Mouse (Mus musculus): ENCODE measurements around the gene Cul4a. TPM values are rescaled to one million over a fixed set of nuclear protein-coding genes. Genes with fewer than 3 reads are reported as not detected.
A peak's percentile ranks its signal among the peaks of the same experiment; 100 is the strongest.

Cul4a gene
- polyA plus RNA-seq, 2 experiments from 2014 or later, result 20.3 to 20.5 TPM

DNA sequence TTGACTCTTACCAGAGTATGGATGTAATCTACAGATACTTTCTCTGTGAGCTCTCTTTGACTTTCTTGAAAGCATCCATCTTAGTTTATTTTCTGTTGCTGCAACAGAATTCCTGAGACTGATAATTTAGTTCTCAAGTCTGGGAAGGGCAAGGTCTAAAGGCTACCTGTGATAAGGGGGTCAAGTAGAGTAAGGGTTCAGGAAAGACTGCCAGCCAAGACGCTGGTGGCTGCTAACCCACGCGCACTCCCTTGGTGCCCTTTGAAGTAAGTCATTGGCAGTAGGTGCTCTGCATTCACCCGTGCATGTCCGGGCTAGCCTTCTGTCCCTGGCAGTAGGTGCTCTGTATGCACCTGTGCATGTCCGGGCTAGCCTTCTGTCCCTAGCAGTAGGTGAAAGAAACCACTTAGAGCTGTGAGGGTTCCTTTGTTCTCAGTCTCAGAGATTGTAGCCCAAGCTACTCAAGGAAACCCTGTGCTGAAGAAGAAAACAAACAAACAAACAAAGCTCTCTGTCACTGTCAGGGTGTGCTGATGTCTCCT lies 34.3 kb downstream of the Cul4a start:
- no peak for ATAC-seq

- no peak for ATAC-seq
These were observed 36.3 kb downstream of the Cul4a start for GRCm38 (mm10) chr8:13141681-13142080.

DNA sequence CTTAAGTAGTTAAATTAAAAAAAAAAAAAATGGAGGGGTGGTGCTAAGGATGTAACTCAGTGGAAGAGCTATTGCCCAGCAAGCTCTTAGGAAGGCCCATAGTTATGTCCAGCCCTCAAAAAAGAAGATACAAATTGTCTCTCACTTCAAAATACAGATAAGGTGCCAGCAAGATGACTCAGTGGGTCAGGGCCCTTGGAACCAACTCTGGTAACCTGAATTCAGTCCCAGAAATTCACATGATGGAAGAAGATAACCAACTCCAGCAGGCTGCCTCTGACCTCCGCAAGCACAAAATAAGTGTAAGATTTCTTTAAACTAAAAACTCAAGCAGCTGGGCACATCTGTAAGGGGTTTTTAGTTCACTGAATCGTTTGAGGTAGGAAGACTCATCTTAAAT lies 43.1 kb downstream of the Cul4a start:
- ATAC-seq, result no peak

DNA sequence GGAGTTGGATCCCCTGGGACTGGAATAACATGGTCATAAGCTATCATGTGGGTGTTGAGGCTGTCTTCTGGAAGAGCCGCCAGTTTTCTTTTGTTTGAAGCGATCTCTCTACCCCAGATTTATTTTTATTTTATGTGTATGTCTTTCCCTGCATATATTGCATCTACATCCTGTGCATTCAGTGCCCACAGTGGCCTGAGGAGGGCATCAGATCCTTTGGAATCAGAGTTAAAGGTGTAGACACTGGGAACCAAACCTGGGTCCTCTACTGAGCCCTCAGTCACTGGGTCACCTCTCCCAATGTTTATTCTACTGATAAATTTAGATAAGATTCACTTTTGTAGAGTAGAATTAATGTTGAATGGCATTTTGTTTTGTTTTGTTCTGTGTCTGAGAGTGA lies 43.9 kb downstream of the Cul4a start:
- no peak for ATAC-seq

DNA sequence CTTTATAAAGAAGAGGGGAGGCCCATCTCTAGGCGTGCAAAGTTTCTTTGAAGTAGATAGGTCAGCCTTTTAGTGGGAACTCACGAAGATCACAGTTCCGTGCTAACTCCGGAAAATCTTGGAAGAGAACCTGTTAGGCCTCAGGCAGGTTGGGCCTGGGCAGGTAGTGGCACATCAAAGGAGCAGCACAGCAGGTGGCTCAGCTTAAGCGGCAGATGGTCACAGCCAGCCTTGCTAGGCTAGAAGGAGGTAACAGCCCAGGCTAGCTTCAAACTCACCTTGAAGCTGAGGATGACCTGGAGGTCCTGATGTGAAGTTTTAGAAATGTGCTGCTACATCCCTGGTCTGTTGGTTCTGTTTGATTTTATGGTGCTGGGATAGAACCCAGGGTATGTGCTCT lies 44.4 kb downstream of the Cul4a start:
- no peak for ATAC-seq

- ATAC-seq, result no peak
These were observed 45.5 kb downstream of the Cul4a start for GRCm38 (mm10) chr8:13150929-13151328.

GRCm38 (mm10) chr8:13154099-13154498 lies 48.7 kb downstream of the Cul4a start:
- no peak for ATAC-seq

GRCm38 (mm10) chr8:13155358-13155757 lies 49.9 kb downstream of the Cul4a start:
- no peak for ATAC-seq

- ATAC-seq, result no peak
These were observed 51.1 kb downstream of the Cul4a start for GRCm38 (mm10) chr8:13156327-13157097.

GRCm38 (mm10) chr8:13158718-13159376 lies 53.4 kb downstream of the Cul4a start, which contains the start of gene Lamp1:
TSS of gene Lamp1 (plus strand) at chr8:13159161.
- peak; percentile 90 for ATAC-seq

DNA sequence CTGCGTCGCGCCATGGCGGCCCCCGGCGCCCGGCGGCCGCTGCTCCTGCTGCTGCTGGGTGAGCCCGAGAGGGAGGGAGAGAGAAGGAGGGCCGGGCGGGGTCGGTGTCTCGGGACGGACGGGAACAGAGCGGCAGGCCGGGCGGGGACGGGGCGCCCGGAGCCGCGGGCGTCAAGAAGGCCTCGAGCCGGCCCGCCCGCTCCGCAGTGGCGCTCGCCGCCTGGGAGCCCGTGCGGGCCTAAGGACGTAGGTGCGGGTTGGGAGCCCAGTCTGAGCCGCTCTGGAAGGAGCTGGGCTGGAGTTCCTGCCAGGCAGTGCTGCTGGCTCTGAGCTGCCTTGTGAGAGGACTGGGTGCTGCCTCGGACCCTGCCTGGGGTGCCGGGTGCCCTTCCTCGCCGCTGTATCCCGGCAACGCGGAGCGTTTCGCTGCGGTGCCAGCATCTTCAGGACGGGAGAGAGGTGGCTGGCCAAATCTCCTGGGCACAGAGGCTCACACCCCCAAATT lies 54.0 kb downstream of the Cul4a start:
- peak; percentile 48 for ATAC-seq

DNA sequence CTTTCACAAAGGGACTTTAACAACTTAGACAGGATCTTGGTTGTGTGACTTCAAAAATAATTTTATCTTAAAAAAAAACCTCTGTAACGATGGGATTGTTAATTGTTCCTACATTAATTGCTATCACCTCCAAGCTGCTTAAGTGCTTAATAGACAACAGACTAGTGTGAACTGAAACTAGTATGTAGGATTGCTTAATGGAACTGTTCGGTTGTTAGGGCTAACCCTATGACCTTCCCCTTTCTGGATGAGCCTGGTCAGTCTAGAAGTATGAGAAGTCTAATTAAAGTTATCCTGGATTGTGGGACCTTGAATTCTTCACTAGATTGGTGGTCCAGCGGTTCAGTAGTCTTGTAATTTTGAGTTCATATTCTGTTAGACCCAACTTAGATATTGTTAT lies 55.3 kb downstream of the Cul4a start:
- ATAC-seq, result no peak

DNA sequence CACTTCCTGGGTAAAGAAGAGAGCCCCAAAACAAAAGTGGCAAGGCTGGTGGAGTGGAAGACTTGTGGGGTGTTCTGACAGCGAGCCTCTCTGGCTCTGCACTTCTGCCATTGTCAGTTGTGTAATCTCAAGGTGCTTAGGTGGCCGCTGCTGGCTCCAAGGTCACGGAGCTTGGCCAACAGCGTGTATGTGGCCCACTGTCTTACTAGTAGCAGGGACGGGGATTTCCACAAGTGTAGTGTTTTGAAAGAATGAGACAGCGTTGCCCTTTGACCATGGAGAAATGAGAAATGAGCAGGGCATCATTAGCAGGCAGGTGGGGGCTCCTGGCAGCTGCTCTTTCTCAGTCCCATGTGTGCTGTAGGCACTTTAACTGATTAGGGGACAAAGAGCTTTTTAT lies 56.7 kb downstream of the Cul4a start:
- no peak for ATAC-seq

GRCm38 (mm10) chr8:13163563-13163962 lies 58.1 kb downstream of the Cul4a start:
- ATAC-seq, result no peak

- ATAC-seq, result no peak
These were observed 58.9 kb downstream of the Cul4a start for GRCm38 (mm10) chr8:13164361-13164760.

- no peak for ATAC-seq
These were observed 65.1 kb downstream of the Cul4a start for GRCm38 (mm10) chr8:13170510-13170909.

DNA sequence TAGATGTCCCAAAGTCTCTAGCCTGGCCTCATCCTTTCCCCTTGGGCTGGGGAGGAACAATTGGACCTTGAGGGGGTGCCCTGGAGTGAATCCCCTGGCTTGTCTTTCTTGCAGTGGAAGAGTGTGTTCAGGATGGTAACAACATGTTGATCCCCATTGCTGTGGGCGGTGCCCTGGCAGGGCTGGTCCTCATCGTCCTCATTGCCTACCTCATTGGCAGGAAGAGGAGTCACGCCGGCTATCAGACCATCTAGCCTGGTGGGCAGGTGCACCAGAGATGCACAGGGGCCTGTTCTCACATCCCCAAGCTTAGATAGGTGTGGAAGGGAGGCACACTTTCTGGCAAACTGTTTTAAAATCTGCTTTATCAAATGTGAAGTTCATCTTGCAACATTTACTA lies 68.9 kb downstream of the Cul4a start:
- ATAC-seq, result no peak

- no peak for ATAC-seq
These were observed 69.4 kb downstream of the Cul4a start for GRCm38 (mm10) chr8:13174811-13175210.

DNA sequence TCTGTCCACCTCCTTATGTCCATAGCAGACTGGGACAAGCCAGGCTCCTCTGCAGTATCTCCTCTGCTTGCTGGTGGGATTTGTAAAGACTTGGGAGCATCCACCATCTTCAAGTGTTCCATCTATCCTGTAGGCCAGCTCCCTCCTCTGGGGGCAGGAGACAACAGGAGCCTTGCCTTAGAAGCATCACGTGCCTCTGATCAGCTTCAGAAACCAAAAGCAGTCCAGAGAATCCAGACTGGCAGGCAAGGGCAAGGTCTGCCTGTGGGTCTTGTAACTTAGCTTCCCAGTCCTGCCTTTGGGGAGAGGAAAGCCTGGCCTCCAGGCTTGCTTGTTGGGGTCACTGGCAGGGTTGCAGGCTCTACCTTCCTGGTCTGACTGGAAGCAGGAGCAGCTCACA lies 70.2 kb downstream of the Cul4a start:
- no peak for ATAC-seq

GRCm38 (mm10) chr8:13177173-13177852 lies 71.9 kb downstream of the Cul4a start:
- ATAC-seq, result no peak

DNA sequence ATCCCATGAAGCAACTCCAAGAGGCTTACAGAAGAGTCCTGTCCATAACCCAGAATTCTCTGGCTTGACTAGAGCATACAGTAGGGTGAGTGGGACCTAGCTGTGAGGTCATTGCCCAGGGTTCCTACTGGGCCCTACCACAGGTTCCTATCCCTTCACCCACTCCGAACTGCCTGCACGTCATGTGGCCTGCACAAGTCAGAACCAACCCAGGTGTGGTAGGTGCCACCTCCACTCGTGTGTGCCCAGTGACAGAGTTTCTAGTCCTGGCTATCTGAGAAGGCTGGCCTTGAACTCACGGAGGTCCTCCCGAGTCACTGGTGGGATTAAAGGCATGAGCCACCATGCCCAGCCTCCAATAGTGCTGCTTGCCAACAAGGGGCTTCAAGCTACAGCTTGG lies 72.7 kb downstream of the Cul4a start:
- no peak for ATAC-seq

DNA sequence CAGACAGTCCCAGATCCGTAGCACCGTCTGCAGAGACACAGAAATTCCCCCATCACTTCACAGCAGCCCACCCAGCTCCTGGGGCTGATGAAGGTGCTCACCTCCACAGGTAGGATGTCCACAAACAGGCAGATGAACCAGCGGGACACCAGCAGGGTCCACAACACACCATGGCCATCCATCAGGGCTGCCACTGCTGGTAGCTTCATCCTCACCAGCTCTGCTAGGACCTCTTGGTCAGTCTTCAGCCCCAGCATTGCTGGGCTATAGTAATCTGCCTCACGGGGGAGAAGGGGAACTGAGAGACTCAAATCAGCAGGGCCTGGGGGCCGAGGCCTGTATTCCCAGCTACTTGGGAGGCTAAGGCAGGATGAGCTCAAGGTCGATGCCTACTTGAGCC lies 74.1 kb downstream of the Cul4a start:
- ATAC-seq, result no peak

GRCm38 (mm10) chr8:13179948-13180347 lies 74.5 kb downstream of the Cul4a start:
- no peak for ATAC-seq

All from CD4-positive, CD25-positive, alpha-beta regulatory T cell, adult 4 months (primary cell).